Mouse (Mus musculus): Measurements from ENCODE around the gene Gba.

- TF ChIP-seq CTCF (IDR thresholded peaks at IDR 0.05; ENCODE audit: borderline replicate concordance, insufficient read depth, low read depth, low read length) (no peak), POLR2A (IDR thresholded peaks at IDR 0.05; ENCODE audit: borderline replicate concordance, insufficient read depth, low read length) (no peak)
Measured at GRCm38 (mm10) chr3:89218271-89218670, 15.5 kb downstream of the Gba start.

Data from cerebellum, adult 2 months (tissue).